Comparison of ENCODE assay signal across 9 mouse cellular contexts in the genomic region with DNA sequence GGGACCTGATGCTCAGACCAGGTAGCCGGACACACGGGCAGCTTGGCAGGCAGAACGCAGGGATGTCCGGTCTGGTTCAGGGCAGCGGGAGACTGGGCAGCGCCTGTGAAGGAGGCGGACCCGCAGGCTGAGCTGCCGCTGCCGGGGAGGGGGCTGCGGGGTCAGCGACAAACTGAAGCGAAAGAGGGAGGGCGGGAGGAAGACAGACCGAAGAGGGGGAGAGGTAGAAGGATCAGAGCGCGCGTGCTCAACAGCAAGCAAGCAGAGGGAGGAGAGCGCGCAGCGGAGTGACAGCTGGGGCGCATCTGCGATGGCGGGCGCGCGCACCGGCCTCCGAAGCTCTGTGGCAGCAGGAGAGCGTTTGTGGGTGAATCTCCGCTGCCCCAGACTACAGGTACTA. TPM values are rescaled to one million over a fixed set of nuclear protein-coding genes. Genes with fewer than 3 reads are reported as not detected.
DNase-seq lines count a peak whose midpoint lies in the region; ATAC-seq and TF ChIP-seq lines count a peak whose summit lies in the region.
"Had no signal": no experiment of that assay in that cellular context is flagged by ENCODE, and none has a peak within 500 bp of the region (broad histone marks: within the 10 kb centered on the region; RNA-seq: fewer than 3 reads in every experiment).

A gene (minus strand): TSS at position 261 of the 400 bp plus-strand sequence.

- TF ChIP-seq CTCF in kidney, adult 2 months (conservative IDR thresholded peaks at IDR 0.05; ENCODE audit: insufficient read depth, insufficient read length, low read depth, low read length), result no peak

- peak within 1 kb of the TSS; percentile 30 for H3K4me3 ChIP-seq in kidney, adult 2 months (ENCODE audit: insufficient read depth, low read depth, low read length)
- H3K4me3 ChIP-seq in hindbrain, embryonic 11.5 days (ENCODE audit: low read depth, low read length), result peak within 1 kb of the TSS; percentile 34
- H3K4me3 ChIP-seq in neural tube, embryonic 15.5 days (replicated peaks), result peak within 1 kb of the TSS; percentile 63

- ATAC-seq in hindbrain, embryonic 11.5 days (ENCODE audit: low FRiP score), result peak; percentile 37; the same call in 1 of the 2 replicates
- ATAC-seq in neural tube, embryonic 15.5 days (ENCODE audit: low FRiP score), result peak; percentile 71
- ATAC-seq: Patski had no signal

- H3K27me3 ChIP-seq in kidney, adult 2 months (replicated peaks; ENCODE audit: control insufficient read depth, insufficient read depth, low read length), result no peaks in the 10 kb centered on the region
- H3K27me3 ChIP-seq in hindbrain, embryonic 11.5 days (ENCODE audit: control insufficient read depth, insufficient read depth, low read length), result peaks cover 33% of the 10 kb centered on the region
- H3K27me3 ChIP-seq in neural tube, embryonic 15.5 days (replicated peaks), result no peaks in the 10 kb centered on the region
- H3K27me3 ChIP-seq: Patski had no signal

- no peak for TF ChIP-seq POLR2A in kidney, adult 2 months (IDR thresholded peaks at IDR 0.05; ENCODE audit: low read depth, low read length)

- peak within 1 kb of the TSS; percentile 27; the same call in 1 of the 2 replicates for H3K9ac ChIP-seq in hindbrain, embryonic 11.5 days (ENCODE audit: low read depth, low read length)
- H3K9ac ChIP-seq in neural tube, embryonic 15.5 days (replicated peaks), result peak within 1 kb of the TSS; percentile 64

- intact Hi-C loops in left cerebral cortex, postnatal 25 days (cut with DNase I), result loop anchor here (1.0 to 2.0 kb wide), 2 partner anchors 76 to 105 kb away; no protein-coding TSS in a partner anchor

- 3% methylated on average over 31 of the region's 31 CpGs for WGBS in kidney, adult 2 months
- under 1% methylated on average over 27 of the region's 31 CpGs for WGBS in hindbrain, embryonic 11.5 days
- 0% methylated on average over 30 of the region's 31 CpGs for WGBS in neural tube, embryonic 15.5 days

- H3K36me3 ChIP-seq in kidney, adult 2 months (ENCODE audit: control insufficient read depth, insufficient read depth, low read length), result no peaks in the 10 kb centered on the region
- H3K36me3 ChIP-seq in hindbrain, embryonic 11.5 days (ENCODE audit: control insufficient read depth, insufficient read depth, low read length), result no peaks in the 10 kb centered on the region
- H3K36me3 ChIP-seq in neural tube, embryonic 15.5 days, result no peaks in the 10 kb centered on the region

- peaks cover 3% of the 10 kb centered on the region; the same call in 1 of the 2 replicates for H3K4me1 ChIP-seq in kidney, adult 2 months (ENCODE audit: control insufficient read depth, insufficient read depth, low read length)
- peaks cover 2% of the 10 kb centered on the region; the same call in 1 of the 2 replicates for H3K4me1 ChIP-seq in hindbrain, embryonic 11.5 days (replicated peaks; ENCODE audit: control insufficient read depth, insufficient read depth, low read length)
- H3K4me1 ChIP-seq in neural tube, embryonic 15.5 days, result peaks cover 73% of the 10 kb centered on the region

- DNase-seq in kidney, adult 2 months, result no peak
- no peak for DNase-seq in kidney, adult 9 months
- peak; percentile 70 to 75 for DNase-seq in cerebellum, postnatal 10 days
- DNase-seq in hindbrain, embryonic 11.5 days (ENCODE audit: low spot score), result peak; percentile 59
- DNase-seq in left cerebral cortex, postnatal 25 days (ENCODE audit: low spot score in 2 of 2), result peak; percentile 78 to 86
- DNase-seq in adrenal gland, adult (ENCODE audit: inconsistent age in 2 of 2, low spot score in 1 of 2), result no peak
- no peak for DNase-seq in gastrocnemius, adult 8-10 months (ENCODE audit: low spot score in 2 of 2)

- peak within 1 kb of the TSS; percentile 55 for H3K4me2 ChIP-seq in hindbrain, embryonic 11.5 days (replicated peaks; ENCODE audit: low read depth, low read length)
- H3K4me2 ChIP-seq in neural tube, embryonic 15.5 days, result peak within 1 kb of the TSS; percentile 73

- H3K27ac ChIP-seq in kidney, adult 2 months (ENCODE audit: insufficient read depth, low read depth, low read length), result peak within 1 kb of the TSS; percentile 62; the same call in 1 of the 2 replicates
- no peak within 1 kb of the TSS for H3K27ac ChIP-seq in hindbrain, embryonic 11.5 days (ENCODE audit: low read depth, low read length)
- peak within 1 kb of the TSS; percentile 78 for H3K27ac ChIP-seq in neural tube, embryonic 15.5 days (replicated peaks)

- H3K9me3 ChIP-seq in hindbrain, embryonic 11.5 days (ENCODE audit: control insufficient read depth, low read length), result no peaks in the 10 kb centered on the region
- no peaks in the 10 kb centered on the region for H3K9me3 ChIP-seq in neural tube, embryonic 15.5 days (replicated peaks)

RNA-seq across cellular contexts. Expression of the gene that starts here (rescaled TPM):
- 3.0 and 4.1 TPM in 2 replicates for polyA plus RNA-seq in kidney, adult 2 months (2012; rRNA removed)
- 0.14 TPM in 1 of 2 replicates, not detected in the other for polyA plus RNA-seq in hindbrain, embryonic 11.5 days (2014; fragmentation: Nextera tagmentation; extraction: Ambion mirVana)
- total RNA-seq in left cerebral cortex, postnatal 25 days (2021), result 10 to 100 TPM; 52.0 to 56.5 TPM
- 12.4 and 15.0 TPM in 2 replicates for polyA plus RNA-seq in neural tube, embryonic 15.5 days (2015; fragmentation: Nextera tagmentation; extraction: Ambion mirVana)
- total RNA-seq in gastrocnemius, adult 8-10 months (2022), result under 1 TPM; 0.07 to 0.31 (median 0.19) TPM

Comparison
In these comparisons a context has a peak if more than half of its experiments do, and no peak if none do; other contexts are left out.
1. RNA of the gene that starts here (total RNA-seq): 52.0 to 56.5 TPM in left cerebral cortex, postnatal 25 days; 0.07 to 0.31 TPM in gastrocnemius, adult 8-10 months; every median in the first group is over 10 times any median in the second.
2. Peak in DNase-seq, ATAC-seq, H3K4me3 ChIP-seq, H3K9ac ChIP-seq and H3K4me2 ChIP-seq in hindbrain, embryonic 11.5 days; RNA of the gene not detected or under 1 TPM.
3. DNase-seq: peak in cerebellum, postnatal 10 days (2 of 2) and left cerebral cortex, postnatal 25 days (2 of 2); none in kidney, adult 2 months (single experiment), kidney, adult 9 months (single experiment), adrenal gland, adult (0 of 2) and gastrocnemius, adult 8-10 months (0 of 2).
4. Peak in every context shown above with its lines, with median percentiles within 50 percentile points of each other: H3K4me3 ChIP-seq.